ENCODE assay signal across 8 mouse cellular contexts in the genomic region with DNA sequence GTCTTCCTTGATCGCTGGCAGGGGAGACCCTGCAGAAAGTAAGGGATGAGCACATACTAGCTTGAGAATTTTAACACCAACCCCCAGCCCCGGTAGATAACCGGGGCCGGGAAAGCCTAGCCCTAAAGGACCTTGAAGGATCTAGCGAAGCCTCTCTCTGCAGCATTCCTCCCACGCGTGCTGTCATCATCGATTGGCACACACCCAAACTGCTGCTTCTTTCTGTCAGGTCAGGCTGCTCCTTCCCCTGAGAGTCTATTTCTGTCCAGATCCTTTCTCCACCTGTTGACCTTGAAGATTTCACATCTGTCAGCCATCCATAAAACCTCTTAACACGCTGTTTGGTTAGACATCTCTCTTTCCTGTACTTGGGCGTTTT. TPM values are rescaled to one million over a fixed set of nuclear protein-coding genes. Genes with fewer than 3 reads are reported as not detected.
A peak's percentile ranks its signal among the peaks of the same experiment; 100 is the strongest.
DNase-seq lines count a peak whose midpoint lies in the region; ATAC-seq and TF ChIP-seq lines count a peak whose summit lies in the region.

No protein-coding gene starts in this region.

- peak overlapping the region; percentile 75 for H3K4me2 ChIP-seq in neural tube, embryonic 11.5 days (ENCODE audit: low read depth)
- H3K4me2 ChIP-seq in forebrain, embryonic 13.5 days, result peak overlapping the region; percentile 62
- H3K4me2 ChIP-seq in kidney, postnatal 0 days (ENCODE audit: low read length), result peak overlapping the region; percentile 72

- H3K27ac ChIP-seq in neural tube, embryonic 11.5 days (ENCODE audit: low read depth, low read length), result no peak overlapping the region
- H3K27ac ChIP-seq in forebrain, embryonic 13.5 days, result peak overlapping the region; percentile 48; the same call in 1 of the 2 replicates
- H3K27ac ChIP-seq in kidney, postnatal 0 days, result peak overlapping the region; percentile 76

- TF ChIP-seq CTCF in kidney, postnatal 0 days (IDR thresholded peaks at IDR 0.05; ENCODE audit: low read depth), result no peak
- TF ChIP-seq CTCF in lung, adult 2 months (IDR thresholded peaks at IDR 0.05; ENCODE audit: insufficient read depth, low read length), result no peak

- no peaks in the 10 kb centered on the region for H3K36me3 ChIP-seq in neural tube, embryonic 11.5 days (ENCODE audit: control insufficient read depth, insufficient read depth, low read length)
- no peaks in the 10 kb centered on the region for H3K36me3 ChIP-seq in forebrain, embryonic 13.5 days (ENCODE audit: poor library complexity, severe bottlenecking)
- H3K36me3 ChIP-seq in kidney, postnatal 0 days (ENCODE audit: insufficient read depth, low read length), result no peaks in the 10 kb centered on the region

- H3K4me1 ChIP-seq in neural tube, embryonic 11.5 days (ENCODE audit: control insufficient read depth, insufficient read depth, low read length), result peaks cover 9% of the 10 kb centered on the region
- peaks cover 48% of the 10 kb centered on the region for H3K4me1 ChIP-seq in forebrain, embryonic 13.5 days
- peaks cover 9% of the 10 kb centered on the region for H3K4me1 ChIP-seq in kidney, postnatal 0 days (replicated peaks; ENCODE audit: insufficient read depth, low read length)
- H3K4me1 ChIP-seq in lung, adult 2 months (ENCODE audit: control insufficient read depth, insufficient read depth, low read length), result peaks cover 6% of the 10 kb centered on the region; the same call in 1 of the 2 replicates

- ATAC-seq in neural tube, embryonic 11.5 days (ENCODE audit: insufficient read depth, low FRiP score, low TSS enrichment), result no peak; the same call in 1 of the 2 replicates
- ATAC-seq in forebrain, embryonic 13.5 days, result no peak
- no peak for ATAC-seq in kidney, postnatal 0 days (replicated peaks; ENCODE audit: low FRiP score, low read depth)

- 21% methylated on average over 10 of the region's 10 CpGs for WGBS in neural tube, embryonic 11.5 days
- 20% methylated on average over 10 of the region's 10 CpGs for WGBS in forebrain, embryonic 13.5 days
- WGBS in kidney, postnatal 0 days, result 7% methylated on average over 10 of the region's 10 CpGs
- WGBS in lung, adult 2 months, result 10% methylated on average over 10 of the region's 10 CpGs

- peak overlapping the region; percentile 73 for H3K4me3 ChIP-seq in neural tube, embryonic 11.5 days (ENCODE audit: low read depth, low read length)
- H3K4me3 ChIP-seq in forebrain, embryonic 13.5 days, result peak overlapping the region; percentile 71
- peak overlapping the region; percentile 40 for H3K4me3 ChIP-seq in kidney, postnatal 0 days (replicated peaks; ENCODE audit: low read depth, low read length)
- peak overlapping the region; percentile 69 for H3K4me3 ChIP-seq in lung, adult 2 months (replicated peaks; ENCODE audit: extremely low read depth, low read depth, low read length)

- no peak for TF ChIP-seq POLR2A in lung, adult 2 months (IDR thresholded peaks at IDR 0.05; ENCODE audit: borderline replicate concordance, extremely low read depth, low read depth, low read length)

- no peaks in the 10 kb centered on the region for H3K27me3 ChIP-seq in neural tube, embryonic 11.5 days (ENCODE audit: control insufficient read depth, insufficient read depth, low read length)
- H3K27me3 ChIP-seq in forebrain, embryonic 13.5 days, result peaks cover 8% of the 10 kb centered on the region
- no peaks in the 10 kb centered on the region for H3K27me3 ChIP-seq in kidney, postnatal 0 days (ENCODE audit: insufficient read depth, low read length)

- no peaks in the 10 kb centered on the region for H3K9me3 ChIP-seq in neural tube, embryonic 11.5 days (ENCODE audit: control insufficient read depth, low read length)
- H3K9me3 ChIP-seq in forebrain, embryonic 13.5 days (replicated peaks), result no peaks in the 10 kb centered on the region
- no peaks in the 10 kb centered on the region for H3K9me3 ChIP-seq in kidney, postnatal 0 days (replicated peaks; ENCODE audit: low read length)

- DNase-seq in neural tube, embryonic 11.5 days (ENCODE audit: low spot score), result peak; percentile 23
- DNase-seq in neural tube, embryonic 10.5 days (ENCODE audit: extremely low spot score, low spot score), result no peak
- DNase-seq in adrenal gland, postnatal 10 days, result peak; percentile 72
- peak; percentile 45 for DNase-seq in kidney, postnatal 0 days (ENCODE audit: low spot score)
- DNase-seq in lung, adult 2 months, result no peak
- DNase-seq in right cerebral cortex, adult 2 months (ENCODE audit: low spot score in 2 of 2), result peak; percentile 51 to 61
- no peak for DNase-seq in B cell, adult 2 months

- peak overlapping the region; percentile 60 for H3K9ac ChIP-seq in neural tube, embryonic 11.5 days (ENCODE audit: low read length)
- H3K9ac ChIP-seq in forebrain, embryonic 13.5 days, result peak overlapping the region; percentile 81
- peak overlapping the region; percentile 61 for H3K9ac ChIP-seq in kidney, postnatal 0 days (ENCODE audit: low read depth, low read length)

RNA-seq across cellular contexts. Expression of a gene that starts 0.7 kb away (rescaled TPM):
- polyA plus RNA-seq in neural tube, embryonic 11.5 days (2014; fragmentation: Nextera tagmentation; extraction: Ambion mirVana), result 49.5 and 57.7 TPM in 2 replicates
- 100 to 1,000 TPM in 1 of 2 experiments, 10 to 100 TPM in 1; 83.4 to 147 TPM for total RNA-seq in adrenal gland, postnatal 10 days (2021)
- polyA plus RNA-seq in forebrain, embryonic 13.5 days (2015; fragmentation: Nextera tagmentation; extraction: Ambion mirVana), result 62.4 and 65.2 TPM in 2 replicates
- polyA plus RNA-seq in kidney, postnatal 0 days (2015; fragmentation: Nextera tagmentation; extraction: Ambion mirVana), result 86.6 and 93.6 TPM in 2 replicates
- 14.1 and 21.7 TPM in 2 replicates for polyA plus RNA-seq in lung, adult 2 months (2012; rRNA removed)

Comparison
In these comparisons a context has a peak if more than half of its experiments do, and no peak if none do; other contexts are left out.
1. DNase-seq: peak in neural tube, embryonic 11.5 days (single experiment), adrenal gland, postnatal 10 days (single experiment), kidney, postnatal 0 days (single experiment) and right cerebral cortex, adult 2 months (2 of 2); none in neural tube, embryonic 10.5 days (single experiment), lung, adult 2 months (single experiment) and B cell, adult 2 months (0 of 2).
2. Peak in every context shown above with its lines, with median percentiles within 50 percentile points of each other: H3K4me2 ChIP-seq, H3K4me3 ChIP-seq and H3K9ac ChIP-seq.